Mouse (Mus musculus) thymus, adult 2 months (tissue): Measurements from ENCODE around the gene Tmprss9.

Experiments
- CTCF ChIP-seq: fragments of 200-500 bp; IDR thresholded peaks from 2 replicates; pipeline ENCODE4 v1.5.1; 2012; ENCODE audit warnings: mild to moderate bottlenecking, control low read depth, low read length, moderate library complexity, borderline replicate concordance; ENCODE audit not compliant: control insufficient read depth, poor library complexity, insufficient read depth; ENCODE audit errors: extremely low read depth
- POLR2A ChIP-seq: fragments of 200-500 bp; IDR thresholded peaks from 2 replicates; pipeline ENCODE4 v1.6.1; 2012; ENCODE audit warnings: mild to moderate bottlenecking, low read length, control low read depth, moderate library complexity; ENCODE audit not compliant: control insufficient read depth, poor library complexity, insufficient read depth; ENCODE audit errors: extremely low read depth

DNA sequence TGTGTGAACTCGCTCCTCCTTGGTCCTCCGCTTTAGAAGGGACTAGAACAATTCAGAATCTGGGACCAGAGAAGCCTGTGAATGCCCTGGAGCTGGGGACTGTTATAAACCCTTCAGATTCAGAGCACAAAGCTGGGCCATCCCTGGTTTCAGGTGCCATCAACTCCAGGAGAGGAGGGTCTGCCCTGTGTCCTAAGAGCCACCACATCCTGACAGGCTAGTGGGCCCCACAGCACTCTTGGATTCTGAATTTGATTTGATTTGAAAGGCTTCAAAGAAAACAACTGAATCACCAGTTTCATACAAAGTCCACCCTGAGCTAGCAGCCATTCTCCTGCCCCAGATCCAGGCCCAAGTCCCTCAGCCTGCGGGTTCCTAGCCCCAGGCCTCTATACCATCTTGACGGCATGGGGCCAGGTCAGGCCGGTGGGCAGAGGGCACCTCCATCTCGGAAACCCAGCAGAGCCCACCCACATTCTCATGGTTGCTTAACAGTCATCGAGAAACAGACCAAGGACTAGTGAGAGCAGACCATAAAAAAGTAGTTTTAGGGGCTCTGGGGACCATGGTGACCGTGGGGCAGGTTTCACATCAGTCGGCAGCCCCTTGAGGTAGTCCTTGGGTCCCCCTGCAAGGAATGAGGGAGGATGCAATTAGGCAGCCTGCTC is 30.8 kb downstream of the Tmprss9 start:
- TF ChIP-seq CTCF = no peak
- TF ChIP-seq POLR2A = no peak
